Mouse (Mus musculus): ENCODE data around the gene Rnaseh2b. TPM values are rescaled to one million over a fixed set of nuclear protein-coding genes. Genes with fewer than 3 reads are reported as not detected.

Rnaseh2b gene
- polyA plus RNA-seq, 1 experiment from 2014 or later = 58.1 TPM

GRCm38 (mm10) chr14:62342643-62343144, 50.3 kb downstream of the Rnaseh2b start:
- no peaks in the 10 kb centered on the region for H3K27me3 ChIP-seq (replicated peaks; ENCODE audit: control insufficient read depth, insufficient read depth, low read length)
- H3K36me3 ChIP-seq (ENCODE audit: control insufficient read depth, insufficient read depth, low read length) = no peaks in the 10 kb centered on the region
- no peak overlapping the region for H3K9ac ChIP-seq (ENCODE audit: low read length)
- H3K4me1 ChIP-seq (replicated peaks; ENCODE audit: control insufficient read depth, insufficient read depth, low read length) = peaks cover 9% of the 10 kb centered on the region; the same call in 1 of the 2 replicates
- DNase-seq (ENCODE audit: low spot score) = no peak
- H3K4me3 ChIP-seq (ENCODE audit: low read depth, low read length) = no peak overlapping the region
- 53% methylated on average over 10 of the region's 10 CpGs for WGBS
- no peaks in the 10 kb centered on the region for H3K9me3 ChIP-seq (ENCODE audit: control insufficient read depth, low read length)
- peak overlapping the region; percentile 22 for H3K4me2 ChIP-seq (ENCODE audit: low read length)
- no peak overlapping the region for H3K27ac ChIP-seq (ENCODE audit: low read depth)
- no peak for ATAC-seq (replicated peaks; ENCODE audit: low FRiP score, low TSS enrichment, low read depth)

- Histone ChIP-seq H3K36me3 (ENCODE audit: control insufficient read depth, insufficient read depth, low read length) (0 out of 2 replicates have a peak, but pooled peaks cover 10% of the 10 kb centered on the region), H3K9ac (ENCODE audit: low read length) (no peak overlapping the region), H3K4me3 (ENCODE audit: low read depth, low read length) (no peak overlapping the region), H3K27me3 (replicated peaks; ENCODE audit: control insufficient read depth, insufficient read depth, low read length) (no peaks in the 10 kb centered on the region), H3K4me2 (ENCODE audit: low read length) (no peak overlapping the region), H3K4me1 (replicated peaks; ENCODE audit: control insufficient read depth, insufficient read depth, low read length) (peaks cover 9% of the 10 kb centered on the region; the same call in 1 of the 2 replicates), H3K9me3 (ENCODE audit: control insufficient read depth, low read length) (no peaks in the 10 kb centered on the region), H3K27ac (ENCODE audit: low read depth) (no peak overlapping the region)
- WGBS = 83% methylated on average over 11 of the region's 11 CpGs
- ATAC-seq (replicated peaks; ENCODE audit: low FRiP score, low TSS enrichment, low read depth) (no peak), DNase-seq (ENCODE audit: low spot score) (no peak)
Measured at GRCm38 (mm10) chr14:62346570-62346969, 54.2 kb downstream of the Rnaseh2b start.

- no peak for DNase-seq (ENCODE audit: low spot score)
- Histone ChIP-seq H3K27me3 (replicated peaks; ENCODE audit: control insufficient read depth, insufficient read depth, low read length) (no peaks in the 10 kb centered on the region), H3K9me3 (ENCODE audit: control insufficient read depth, low read length) (no peaks in the 10 kb centered on the region), H3K4me1 (replicated peaks; ENCODE audit: control insufficient read depth, insufficient read depth, low read length) (peaks cover 9% of the 10 kb centered on the region; the same call in 1 of the 2 replicates), H3K36me3 (ENCODE audit: control insufficient read depth, insufficient read depth, low read length) (0 out of 2 replicates have a peak, but pooled peaks cover 10% of the 10 kb centered on the region), H3K27ac (ENCODE audit: low read depth) (no peak overlapping the region), H3K4me3 (ENCODE audit: low read depth, low read length) (no peak overlapping the region), H3K4me2 (ENCODE audit: low read length) (no peak overlapping the region), H3K9ac (ENCODE audit: low read length) (no peak overlapping the region)
- 72% methylated on average over 7 of the region's 7 CpGs for WGBS
- no peak for ATAC-seq (replicated peaks; ENCODE audit: low FRiP score, low TSS enrichment, low read depth)
Measured at GRCm38 (mm10) chr14:62347103-62347502, 54.7 kb downstream of the Rnaseh2b start.

GRCm38 (mm10) chr14:62349786-62350185, 57.4 kb downstream of the Rnaseh2b start:
- H3K9me3 ChIP-seq (ENCODE audit: control insufficient read depth, low read length) = no peaks in the 10 kb centered on the region
- no peak overlapping the region for H3K4me3 ChIP-seq (ENCODE audit: low read depth, low read length)
- WGBS = 78% methylated on average over 5 of the region's 5 CpGs
- no peak for ATAC-seq (replicated peaks; ENCODE audit: low FRiP score, low TSS enrichment, low read depth)
- no peak overlapping the region for H3K4me2 ChIP-seq (ENCODE audit: low read length)
- H3K27me3 ChIP-seq (replicated peaks; ENCODE audit: control insufficient read depth, insufficient read depth, low read length) = no peaks in the 10 kb centered on the region
- no peak overlapping the region for H3K27ac ChIP-seq (ENCODE audit: low read depth)
- H3K36me3 ChIP-seq (ENCODE audit: control insufficient read depth, insufficient read depth, low read length) = peaks cover 15% of the 10 kb centered on the region; the same call in 1 of the 2 replicates
- DNase-seq (ENCODE audit: low spot score) = no peak
- H3K9ac ChIP-seq (ENCODE audit: low read length) = no peak overlapping the region
- H3K4me1 ChIP-seq (replicated peaks; ENCODE audit: control insufficient read depth, insufficient read depth, low read length) = no peaks in the 10 kb centered on the region

GRCm38 (mm10) chr14:62350186-62350585, 57.8 kb downstream of the Rnaseh2b start:
- no peaks in the 10 kb centered on the region for H3K4me1 ChIP-seq (replicated peaks; ENCODE audit: control insufficient read depth, insufficient read depth, low read length)
- H3K4me3 ChIP-seq (ENCODE audit: low read depth, low read length) = no peak overlapping the region
- H3K27me3 ChIP-seq (replicated peaks; ENCODE audit: control insufficient read depth, insufficient read depth, low read length) = no peaks in the 10 kb centered on the region
- 88% methylated on average over 4 of the region's 4 CpGs for WGBS
- peaks cover 15% of the 10 kb centered on the region; the same call in 1 of the 2 replicates for H3K36me3 ChIP-seq (ENCODE audit: control insufficient read depth, insufficient read depth, low read length)
- no peaks in the 10 kb centered on the region for H3K9me3 ChIP-seq (ENCODE audit: control insufficient read depth, low read length)
- no peak for ATAC-seq (replicated peaks; ENCODE audit: low FRiP score, low TSS enrichment, low read depth)
- no peak overlapping the region for H3K9ac ChIP-seq (ENCODE audit: low read length)
- H3K27ac ChIP-seq (ENCODE audit: low read depth) = no peak overlapping the region
- DNase-seq (ENCODE audit: low spot score) = no peak
- no peak overlapping the region for H3K4me2 ChIP-seq (ENCODE audit: low read length)

- H3K9ac ChIP-seq (ENCODE audit: low read length) = no peak overlapping the region
- no peaks in the 10 kb centered on the region for H3K27me3 ChIP-seq (replicated peaks; ENCODE audit: control insufficient read depth, insufficient read depth, low read length)
- ATAC-seq (replicated peaks; ENCODE audit: low FRiP score, low TSS enrichment, low read depth) (no peak), DNase-seq (ENCODE audit: low spot score) (no peak)
- no peak overlapping the region for H3K4me3 ChIP-seq (ENCODE audit: low read depth, low read length)
- H3K4me2 ChIP-seq (ENCODE audit: low read length) = no peak overlapping the region
- WGBS = 86% methylated on average over 3 of the region's 3 CpGs
- H3K9me3 ChIP-seq (ENCODE audit: control insufficient read depth, low read length) = no peaks in the 10 kb centered on the region
- H3K27ac ChIP-seq (ENCODE audit: low read depth) = no peak overlapping the region
- H3K36me3 ChIP-seq (ENCODE audit: control insufficient read depth, insufficient read depth, low read length) = peaks cover 15% of the 10 kb centered on the region; the same call in 1 of the 2 replicates
- H3K4me1 ChIP-seq (replicated peaks; ENCODE audit: control insufficient read depth, insufficient read depth, low read length) = no peaks in the 10 kb centered on the region
Measured at GRCm38 (mm10) chr14:62350890-62351289, 58.5 kb downstream of the Rnaseh2b start.

- Histone ChIP-seq H3K27ac (ENCODE audit: low read depth) (no peak overlapping the region), H3K4me2 (ENCODE audit: low read length) (no peak overlapping the region), H3K4me1 (replicated peaks; ENCODE audit: control insufficient read depth, insufficient read depth, low read length) (no peaks in the 10 kb centered on the region), H3K36me3 (ENCODE audit: control insufficient read depth, insufficient read depth, low read length) (peaks cover 15% of the 10 kb centered on the region; the same call in 1 of the 2 replicates), H3K9ac (ENCODE audit: low read length) (no peak overlapping the region), H3K4me3 (ENCODE audit: low read depth, low read length) (no peak overlapping the region), H3K9me3 (ENCODE audit: control insufficient read depth, low read length) (no peaks in the 10 kb centered on the region), H3K27me3 (replicated peaks; ENCODE audit: control insufficient read depth, insufficient read depth, low read length) (no peaks in the 10 kb centered on the region)
- DNase-seq (ENCODE audit: low spot score) (no peak), ATAC-seq (replicated peaks; ENCODE audit: low FRiP score, low TSS enrichment, low read depth) (no peak)
- 85% methylated on average over 9 of the region's 9 CpGs for WGBS
Measured at GRCm38 (mm10) chr14:62353372-62353771, 61.0 kb downstream of the Rnaseh2b start.

GRCm38 (mm10) chr14:62353793-62354192, 61.4 kb downstream of the Rnaseh2b start:
- H3K4me1 ChIP-seq (replicated peaks; ENCODE audit: control insufficient read depth, insufficient read depth, low read length) = no peaks in the 10 kb centered on the region
- DNase-seq (ENCODE audit: low spot score) = no peak
- no peaks in the 10 kb centered on the region for H3K27me3 ChIP-seq (replicated peaks; ENCODE audit: control insufficient read depth, insufficient read depth, low read length)
- no peak overlapping the region for H3K9ac ChIP-seq (ENCODE audit: low read length)
- H3K36me3 ChIP-seq (ENCODE audit: control insufficient read depth, insufficient read depth, low read length) = peaks cover 15% of the 10 kb centered on the region; the same call in 1 of the 2 replicates
- H3K9me3 ChIP-seq (ENCODE audit: control insufficient read depth, low read length) = no peaks in the 10 kb centered on the region
- H3K4me3 ChIP-seq (ENCODE audit: low read depth, low read length) = no peak overlapping the region
- H3K4me2 ChIP-seq (ENCODE audit: low read length) = no peak overlapping the region
- no peak for ATAC-seq (replicated peaks; ENCODE audit: low FRiP score, low TSS enrichment, low read depth)
- WGBS = 89% methylated on average over 5 of the region's 5 CpGs
- H3K27ac ChIP-seq (ENCODE audit: low read depth) = no peak overlapping the region

- H3K4me3 ChIP-seq (ENCODE audit: low read depth, low read length) = no peak overlapping the region
- H3K27me3 ChIP-seq (replicated peaks; ENCODE audit: control insufficient read depth, insufficient read depth, low read length) = no peaks in the 10 kb centered on the region
- H3K4me1 ChIP-seq (replicated peaks; ENCODE audit: control insufficient read depth, insufficient read depth, low read length) = no peaks in the 10 kb centered on the region
- DNase-seq (ENCODE audit: low spot score) = no peak
- H3K9ac ChIP-seq (ENCODE audit: low read length) = no peak overlapping the region
- H3K4me2 ChIP-seq (ENCODE audit: low read length) = no peak overlapping the region
- whole genome bisulfite sequencing = 81% methylated on average over 7 of the region's 7 CpGs
- H3K9me3 ChIP-seq (ENCODE audit: control insufficient read depth, low read length) = no peaks in the 10 kb centered on the region
- no peak overlapping the region for H3K27ac ChIP-seq (ENCODE audit: low read depth)
- ATAC-seq (replicated peaks; ENCODE audit: low FRiP score, low TSS enrichment, low read depth) = no peak
- H3K36me3 ChIP-seq (ENCODE audit: control insufficient read depth, insufficient read depth, low read length) = peaks cover 9% of the 10 kb centered on the region; the same call in 1 of the 2 replicates
Measured at GRCm38 (mm10) chr14:62355201-62355600, 62.8 kb downstream of the Rnaseh2b start.

All from intestine, embryonic 14.5 days (tissue).